Mouse (Mus musculus): ENCODE data around the gene Usp34. TPM values are rescaled to one million over a fixed set of nuclear protein-coding genes. Genes with fewer than 3 reads are reported as not detected.

Usp34 gene
- total and polyA plus RNA-seq, 3 experiments = 30.4 to 36.6 (median 34.9) TPM

GRCm38 (mm10) chr11:23313496-23313895, 6.8 kb downstream of the Usp34 start:
- no peak overlapping the region for H3K9ac ChIP-seq (ENCODE audit: control insufficient read depth, low read depth, low read length, poor library complexity, severe bottlenecking)
- H3K27me3 ChIP-seq (ENCODE audit: control insufficient read depth in 1 of 2, insufficient read depth in 2 of 2, low read length in 2 of 2) = no peaks in the 10 kb centered on the region
- peaks cover 2 to 7% of the 10 kb centered on the region in 2 experiments; a peak in 3 of 4 replicates for H3K4me1 ChIP-seq (ENCODE audit: control insufficient read depth in 1 of 2, insufficient read depth in 2 of 2, low read length in 2 of 2)
- no peak overlapping the region for H3K27ac ChIP-seq (ENCODE audit: control insufficient read depth, low read depth, low read length)
- DNase-seq (ENCODE audit: low read depth, low spot score) = peak; percentile 64
- no peak for TF ChIP-seq POLR2AphosphoS5 (IDR thresholded peaks at IDR 0.05; ENCODE audit: borderline replicate concordance, low read depth, low read length)
- peak; percentile 58; the same call in 1 of the 2 replicates for TF ChIP-seq MYC (IDR thresholded peaks at IDR 0.05; ENCODE audit: low read depth, low read length)
- no peak for TF ChIP-seq CHD2 (IDR thresholded peaks at IDR 0.05; ENCODE audit: low read length)
- TF ChIP-seq BHLHE40 (IDR thresholded peaks at IDR 0.05; ENCODE audit: borderline replicate concordance, low read depth, low read length) = peak; percentile 96
- peak; percentile 85 for TF ChIP-seq MAX (IDR thresholded peaks at IDR 0.05; ENCODE audit: low read length)
- TF ChIP-seq EP300 (IDR thresholded peaks at IDR 0.05; ENCODE audit: low read depth in 1 of 2, low read length in 2 of 2) = peak; percentile 56 to 69
- peak; percentile 46; the same call in 1 of the 2 replicates for TF ChIP-seq ETS1 (IDR thresholded peaks at IDR 0.05; ENCODE audit: low read depth, low read length)
- TF ChIP-seq MAZ (IDR thresholded peaks at IDR 0.05; ENCODE audit: low read depth, low read length) = no peak
- peak; percentile 84 for TF ChIP-seq GATA1 (IDR thresholded peaks at IDR 0.05; ENCODE audit: low read depth, low read length)
- peak; percentile 59; the same call in 1 of the 2 replicates for TF ChIP-seq SIN3A (IDR thresholded peaks at IDR 0.05; ENCODE audit: low read length)
- TF ChIP-seq UBTF (IDR thresholded peaks at IDR 0.05; ENCODE audit: borderline replicate concordance, insufficient read depth, low read depth, low read length) = no peak
- no peak for TF ChIP-seq POLR2AphosphoS2 (IDR thresholded peaks at IDR 0.05; ENCODE audit: low read length)
- TF ChIP-seq MAFK (IDR thresholded peaks at IDR 0.05; ENCODE audit: borderline replicate concordance, low read depth, low read length) = no peak
- no peak for TF ChIP-seq NRF1 (IDR thresholded peaks at IDR 0.05; ENCODE audit: insufficient read depth, low read depth, low read length, poor library complexity, severe bottlenecking)
- TF ChIP-seq TAL1 (IDR thresholded peaks at IDR 0.05; ENCODE audit: low read length) = peak; percentile 81
- TF ChIP-seq HCFC1 (IDR thresholded peaks at IDR 0.05; ENCODE audit: low read depth, low read length) = no peak
- no peak for TF ChIP-seq GABPA (IDR thresholded peaks at IDR 0.05; ENCODE audit: low read depth, low read length)
- TF ChIP-seq ZC3H11A (IDR thresholded peaks at IDR 0.05; ENCODE audit: low read depth, low read length) = no peak
- TF ChIP-seq JUND (IDR thresholded peaks at IDR 0.05; ENCODE audit: low read depth, low read length) = no peak
- TF ChIP-seq USF2 (IDR thresholded peaks at IDR 0.05; ENCODE audit: borderline replicate concordance in 1 of 2, insufficient read depth in 1 of 2, low read depth in 1 of 2, low read length in 2 of 2) = no peak
- TF ChIP-seq MYB (IDR thresholded peaks at IDR 0.05; ENCODE audit: low read depth, low read length) = no peak
- TF ChIP-seq TCF12 (IDR thresholded peaks at IDR 0.05; ENCODE audit: low read depth, low read length) = peak; percentile 74; the same call in 1 of the 2 replicates
- peak; percentile 75 for TF ChIP-seq USF1 (IDR thresholded peaks at IDR 0.05; ENCODE audit: low read depth, low read length)
- TF ChIP-seq SMC3 (IDR thresholded peaks at IDR 0.05; ENCODE audit: low read depth, low read length) = no peak
- no peak for TF ChIP-seq CHD1 (IDR thresholded peaks at IDR 0.05; ENCODE audit: low read depth, low read length)
- peak; percentile 74 for TF ChIP-seq MXI1 (IDR thresholded peaks at IDR 0.05; ENCODE audit: low read depth, low read length)
- no peak for TF ChIP-seq ZMIZ1 (IDR thresholded peaks at IDR 0.05; ENCODE audit: low read depth, low read length)
- peaks cover 74% of the 10 kb centered on the region for H3K79me2 ChIP-seq (ENCODE audit: control insufficient read depth, insufficient read depth, low read length, poor library complexity)
- H3K36me3 ChIP-seq (ENCODE audit: control insufficient read depth in 1 of 2, insufficient read depth in 2 of 2, low read length in 2 of 2) = peaks cover 2 to 43% of the 10 kb centered on the region in 2 experiments
- no peak overlapping the region for H3K4me3 ChIP-seq (ENCODE audit: control insufficient read depth in 1 of 2, insufficient read depth in 1 of 2, low read depth in 2 of 2, low read length in 2 of 2)
- no peaks in the 10 kb centered on the region for H3K9me3 ChIP-seq (replicated peaks; ENCODE audit: insufficient read depth, low read length)

Measured in MEL (cell line).